Mouse (Mus musculus) urinary bladder, postnatal 4 days (tissue): ENCODE results near the gene Mecr.

Source experiments
- DNase-seq, 2 experiments: peaks; one replicate each; pipeline ENCODE4 v3.0.0; 2021 to 2022; ENCODE audit warnings: low spot score in 2 of 2

The Mecr gene

DNA sequence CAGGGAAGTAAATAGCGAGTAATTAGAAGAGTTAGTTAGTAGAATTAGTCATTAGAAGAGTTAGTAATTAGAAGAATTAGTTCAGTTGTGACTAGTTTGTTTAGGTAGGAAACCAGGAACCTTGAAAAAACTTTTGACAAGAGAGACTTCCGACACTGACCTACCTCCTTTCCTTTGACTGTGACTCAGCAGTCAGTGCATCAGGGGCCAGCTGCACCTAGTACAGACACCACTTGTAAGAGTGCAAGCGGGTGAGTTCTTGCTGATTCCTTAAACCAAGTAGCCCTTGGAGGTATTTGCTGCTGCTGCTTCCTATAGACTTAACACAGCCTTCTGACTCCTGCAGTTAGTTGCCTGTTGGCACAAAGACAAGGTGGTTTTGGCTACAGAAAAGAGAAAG lies 47.4 kb downstream of the Mecr start:
- no peak for DNase-seq

DNA sequence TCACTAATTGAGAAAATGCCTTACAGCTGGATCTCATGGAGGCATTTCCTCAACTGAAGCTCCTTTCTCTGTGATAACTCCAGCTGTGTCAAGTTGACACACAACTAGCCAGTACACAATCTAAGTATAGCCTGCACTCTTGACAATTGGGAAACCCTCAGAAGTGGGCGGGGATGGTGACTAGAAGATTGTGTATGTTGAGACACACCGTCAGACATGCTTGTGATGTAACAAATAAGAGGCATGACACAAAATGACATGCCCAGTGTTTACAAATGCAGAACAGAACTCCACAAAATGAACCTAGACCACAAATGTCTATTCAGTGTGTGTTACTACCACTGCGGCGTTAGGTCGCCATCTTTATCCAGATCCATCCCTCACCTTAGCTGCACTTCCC lies 53.8 kb downstream of the Mecr start:
- DNase-seq: no peak

- no peak for DNase-seq
Observed at GRCm38 (mm10) chr4:131897787-131898186, 54.5 kb downstream of the Mecr start.

DNA sequence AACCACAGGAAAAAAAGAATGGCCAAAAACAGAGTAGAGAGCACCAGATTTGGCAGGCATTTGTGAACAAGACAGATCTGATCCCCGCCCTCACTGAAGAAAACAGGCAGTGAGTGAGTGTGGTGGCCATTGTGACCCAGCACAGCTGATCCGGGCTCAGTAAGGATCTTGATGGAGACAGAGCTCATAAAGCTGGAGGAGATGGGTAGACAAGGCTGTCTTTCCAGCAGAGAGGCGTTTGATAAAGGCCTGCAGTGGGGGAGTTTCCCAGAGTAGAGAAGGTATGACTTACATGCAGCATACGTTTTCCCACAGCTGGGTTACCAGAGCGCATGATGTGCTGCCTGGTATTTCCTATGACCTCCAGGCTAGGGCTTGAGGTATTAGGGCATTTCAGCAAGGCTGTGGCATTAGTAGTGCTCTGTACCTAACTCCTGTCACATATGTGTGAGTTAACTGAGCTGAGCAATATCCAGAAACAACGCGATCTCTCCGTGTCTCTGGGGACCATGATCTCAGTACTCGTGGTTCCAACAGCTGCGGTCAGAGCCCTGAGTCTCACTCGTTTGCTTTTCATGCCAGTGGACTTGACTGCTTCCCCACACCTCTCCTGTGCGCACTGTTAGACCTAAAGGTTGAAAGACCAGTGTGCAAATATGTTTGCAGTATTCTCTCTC lies 55.4 kb downstream of the Mecr start:
- no peak for DNase-seq

GRCm38 (mm10) chr4:131899180-131899554 lies 55.9 kb downstream of the Mecr start:
- no peak for DNase-seq

DNA sequence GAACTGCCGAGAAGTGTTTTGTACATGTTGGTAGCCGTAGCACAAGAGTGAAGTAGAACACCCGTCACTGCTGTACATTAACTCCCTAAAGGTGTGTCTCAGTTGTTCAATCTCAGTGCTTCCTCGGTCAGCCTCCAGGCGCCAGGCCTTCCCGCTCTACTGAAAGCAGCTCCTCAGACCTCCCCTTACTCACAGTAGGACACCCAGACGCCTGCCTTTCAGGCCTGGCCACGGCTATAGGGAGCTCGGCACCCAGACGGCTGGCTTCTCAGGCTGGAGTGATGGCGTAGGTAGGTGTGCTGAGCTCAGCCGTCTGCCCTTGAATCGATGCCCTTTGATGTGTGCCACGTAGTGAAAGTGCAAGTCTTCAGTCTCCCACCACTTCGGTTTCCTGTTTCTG lies 57.8 kb downstream of the Mecr start:
- no peak for DNase-seq

- peak in 1 of 2 experiments; percentile 23 for DNase-seq
Observed at GRCm38 (mm10) chr4:131904478-131904877, 61.2 kb downstream of the Mecr start.

DNA sequence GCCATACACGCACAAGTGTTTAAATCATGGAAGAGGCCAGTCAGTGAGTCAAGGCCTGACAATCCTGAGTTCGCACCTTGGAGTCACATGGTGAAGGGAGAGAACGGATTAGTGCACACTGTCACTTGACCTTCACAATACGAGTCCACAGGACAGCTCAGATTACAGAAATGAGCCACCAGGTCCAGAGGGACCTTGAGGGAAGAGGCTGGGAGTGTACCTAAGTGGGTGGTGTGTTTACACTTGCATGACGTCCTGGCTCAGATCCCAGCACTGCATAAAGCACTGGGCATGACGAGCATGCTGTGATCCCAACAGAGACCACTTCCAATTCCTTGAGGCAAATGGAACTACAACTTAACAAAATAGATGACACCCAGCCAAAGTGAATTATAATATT lies 63.2 kb downstream of the Mecr start:
- no peak for DNase-seq

GRCm38 (mm10) chr4:131907912-131908311 lies 64.6 kb downstream of the Mecr start:
- no peak for DNase-seq

GRCm38 (mm10) chr4:131910237-131910994 lies 67.1 kb downstream of the Mecr start:
- DNase-seq: no peak

DNA sequence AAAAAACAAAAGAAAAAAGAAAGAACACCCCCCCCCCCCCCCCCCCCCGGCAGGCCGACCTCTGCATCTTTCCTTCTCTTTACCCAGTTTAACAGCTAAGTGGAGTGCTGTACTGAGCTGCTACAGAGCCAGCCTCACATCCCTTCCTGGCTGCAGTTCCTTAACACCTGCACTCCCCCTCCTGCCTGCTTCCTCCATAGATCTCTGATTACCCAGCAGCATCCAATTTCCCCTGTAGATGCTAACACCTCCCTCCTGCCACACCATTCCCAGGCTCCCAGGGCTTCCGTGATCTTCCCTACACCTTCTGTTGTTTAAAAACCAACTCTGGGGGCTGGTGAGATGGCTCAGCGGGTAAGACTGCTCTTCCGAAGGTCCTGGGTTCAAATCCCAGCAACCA lies 68.3 kb downstream of the Mecr start:
- DNase-seq: no peak

DNA sequence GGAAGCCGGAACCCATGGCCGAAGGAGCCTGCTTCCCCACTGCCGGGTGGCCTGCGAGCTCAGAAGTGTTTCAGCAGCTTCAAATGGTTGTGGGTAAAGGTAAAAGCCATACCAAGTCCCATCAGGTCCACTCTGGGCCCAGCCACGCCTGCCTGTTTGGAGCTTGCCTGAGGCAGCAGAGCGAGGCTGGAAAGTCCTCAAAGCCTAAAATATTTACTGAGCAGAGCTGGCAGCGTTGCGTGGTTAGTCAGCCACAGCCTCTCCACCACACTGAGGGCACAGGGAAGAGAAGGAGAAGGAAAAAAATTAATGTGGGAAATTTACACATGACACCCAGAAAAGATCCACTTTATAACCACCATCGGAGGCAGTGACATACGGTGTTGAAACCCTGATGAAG lies 70.3 kb downstream of the Mecr start:
- no peak for DNase-seq

- no peak for DNase-seq
Observed at GRCm38 (mm10) chr4:131914046-131914643, 70.9 kb downstream of the Mecr start.

DNA sequence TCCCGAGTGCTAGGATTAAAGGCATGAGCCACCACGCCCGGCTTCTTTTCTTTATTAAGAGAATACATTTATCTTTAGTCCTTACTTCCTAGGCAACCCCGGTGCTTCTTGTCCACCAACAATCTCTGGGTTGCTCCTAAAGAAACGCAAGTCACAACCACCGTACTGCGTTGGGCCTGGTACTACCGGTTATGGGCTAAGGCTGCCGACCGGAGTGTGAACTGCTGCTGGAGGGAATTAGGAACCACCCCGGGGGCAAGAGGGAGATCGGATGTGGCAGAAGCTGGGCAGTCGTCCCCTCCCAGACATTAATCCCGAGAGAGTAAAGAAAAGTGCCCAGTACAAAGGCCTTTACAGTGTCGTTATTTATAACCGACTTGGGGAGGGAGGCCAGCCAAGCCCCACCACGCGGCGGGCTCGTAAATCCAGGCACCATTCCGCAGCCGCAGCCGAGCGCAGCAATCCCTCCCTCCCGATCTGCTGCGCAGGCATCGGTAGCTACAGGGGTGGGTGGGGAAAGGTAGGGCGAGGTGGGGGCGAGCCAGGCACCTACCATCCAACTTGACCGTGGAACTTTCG lies 71.7 kb downstream of the Mecr start:
- no peak for DNase-seq

GRCm38 (mm10) chr4:131915821-131916328 lies 72.6 kb downstream of the Mecr start:
- no peak for DNase-seq

- peak; percentile 80 to 86 for DNase-seq
Observed at GRCm38 (mm10) chr4:131916425-131916824, 73.2 kb downstream of the Mecr start.

GRCm38 (mm10) chr4:131917010-131917555 lies 73.8 kb downstream of the Mecr start:
- no peak for DNase-seq
